Mouse (Mus musculus): ENCODE data around the gene Rdh8.

The Rdh8 gene

DNA sequence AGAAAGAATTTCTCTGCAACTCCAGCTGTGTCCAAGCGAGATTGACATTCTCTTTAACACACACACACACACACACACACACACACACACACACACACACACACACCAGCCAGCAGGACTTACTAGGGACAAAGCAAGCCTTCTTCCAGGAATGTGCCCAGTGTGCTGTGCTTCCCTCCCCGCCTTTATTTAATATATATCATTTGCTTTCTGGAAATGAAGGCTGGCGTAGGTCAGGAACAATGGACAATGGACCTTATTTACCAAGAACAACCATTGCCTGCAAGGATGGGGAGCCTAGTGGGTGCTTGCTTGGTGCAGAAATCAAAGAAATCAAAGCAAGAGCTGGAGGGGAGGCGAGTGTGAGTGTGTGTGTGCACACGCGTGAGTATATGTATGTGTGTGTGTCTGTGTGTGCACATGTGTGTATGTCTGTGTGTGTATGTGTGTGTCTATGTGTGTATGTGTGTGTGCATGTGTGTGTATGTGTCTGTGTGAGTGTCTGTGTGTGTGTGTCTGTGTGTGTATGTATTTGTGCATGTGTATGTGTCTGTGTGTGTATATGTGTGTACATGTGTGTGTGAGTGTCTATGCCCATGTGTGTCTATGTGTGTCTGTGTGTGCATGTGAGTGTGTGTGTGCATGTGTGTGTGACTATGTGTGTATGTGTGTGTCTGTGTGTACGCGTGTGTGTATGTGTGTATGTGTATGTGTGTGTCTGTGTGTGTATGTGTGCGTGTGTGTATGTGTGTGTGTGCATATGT is 19.1 kb downstream of the Rdh8 start:
- DNase-seq (ENCODE audit: low spot score in 2 of 2) = no peak

- no peak for DNase-seq (ENCODE audit: low spot score in 2 of 2)
These were observed 20.6 kb downstream of the Rdh8 start for GRCm38 (mm10) chr9:20838931-20839330.

DNA sequence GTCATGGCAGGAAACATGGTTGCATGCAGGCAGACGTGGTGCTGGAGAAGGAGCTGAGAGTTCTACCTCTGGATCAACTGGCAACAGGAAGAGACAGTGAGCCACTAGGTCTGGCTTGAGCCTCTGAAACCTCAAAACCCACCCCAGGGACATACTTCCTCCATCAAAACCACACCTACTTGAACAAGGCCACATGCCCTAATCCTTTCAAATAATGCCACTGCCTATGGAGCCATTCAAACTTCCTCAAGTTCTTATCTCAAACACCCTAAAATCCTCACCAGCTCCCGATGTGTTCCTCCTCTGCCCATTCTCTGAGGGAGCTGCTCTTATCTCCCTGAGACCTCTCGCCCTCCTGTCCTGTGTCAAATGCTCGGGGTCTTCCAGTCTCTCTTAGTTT is 23.9 kb downstream of the Rdh8 start:
- DNase-seq (ENCODE audit: low spot score in 2 of 2) = no peak

GRCm38 (mm10) chr9:20842670-20843069 is 24.4 kb downstream of the Rdh8 start:
- peak; percentile 24 to 31 for DNase-seq (ENCODE audit: low spot score in 2 of 2)

DNA sequence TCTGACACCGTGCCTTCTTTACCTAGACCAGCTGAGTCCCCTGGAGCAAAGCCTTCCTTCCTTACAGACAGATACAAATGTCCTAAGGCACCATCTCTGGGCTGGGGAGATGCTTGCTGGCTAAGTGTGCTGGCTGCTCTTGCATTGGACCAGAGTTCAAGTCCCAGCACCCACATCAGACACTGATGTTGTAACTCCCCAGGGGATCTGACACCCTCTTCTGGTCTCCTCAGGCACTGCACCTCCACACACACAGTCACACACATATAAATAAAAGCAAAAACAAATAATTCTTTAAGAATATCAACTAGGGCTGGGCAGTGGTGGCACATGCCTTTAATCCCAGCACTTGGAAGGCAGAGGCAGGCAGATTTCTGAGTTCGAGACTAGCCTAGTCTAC is 31.9 kb downstream of the Rdh8 start:
- DNase-seq (ENCODE audit: low spot score in 2 of 2) = no peak

DNA sequence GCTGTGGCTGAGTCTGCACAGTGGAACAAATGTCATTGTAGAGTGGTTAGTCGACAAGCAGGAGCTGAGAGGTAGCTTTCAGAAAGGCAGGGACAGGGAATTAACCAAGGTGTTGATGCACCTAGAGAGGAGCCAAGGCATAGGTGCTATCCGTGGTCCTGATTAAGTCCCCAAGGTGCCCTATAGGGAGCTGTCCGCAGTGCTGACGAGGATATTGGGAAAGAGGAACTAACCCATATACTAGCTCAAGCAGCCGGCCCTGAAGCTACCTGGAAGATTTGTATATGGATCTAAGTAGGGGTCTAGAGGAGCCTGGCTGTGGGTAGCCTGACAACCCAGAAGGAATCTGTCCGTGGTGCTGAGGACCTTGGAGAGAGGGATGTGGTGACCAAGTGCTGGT is 38.8 kb downstream of the Rdh8 start:
- no peak for DNase-seq (ENCODE audit: low spot score in 2 of 2)

GRCm38 (mm10) chr9:20859926-20860325 is 41.6 kb downstream of the Rdh8 start:
- no peak for DNase-seq (ENCODE audit: low spot score in 2 of 2)

DNA sequence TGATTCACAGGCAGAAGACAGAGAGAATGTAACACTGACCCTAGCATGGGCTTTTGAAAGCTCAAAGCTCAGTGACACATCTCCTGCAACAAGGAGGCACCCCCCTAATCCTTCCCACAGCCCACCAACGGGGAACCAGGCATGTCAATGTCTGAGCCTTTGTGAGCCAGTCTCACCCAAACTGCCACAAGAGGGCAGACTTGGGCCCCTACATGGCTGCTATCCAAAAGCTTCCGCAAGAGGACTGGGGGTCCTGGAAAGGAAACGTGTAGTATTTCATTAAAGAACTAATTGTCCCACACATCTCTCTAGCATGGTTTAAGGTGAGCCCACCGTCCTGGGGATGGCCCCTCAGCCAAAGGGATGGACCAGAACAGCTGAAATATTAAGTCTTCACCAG is 43.5 kb downstream of the Rdh8 start:
- DNase-seq (ENCODE audit: low spot score in 2 of 2) = peak in 1 of 2 experiments; percentile 23

DNA sequence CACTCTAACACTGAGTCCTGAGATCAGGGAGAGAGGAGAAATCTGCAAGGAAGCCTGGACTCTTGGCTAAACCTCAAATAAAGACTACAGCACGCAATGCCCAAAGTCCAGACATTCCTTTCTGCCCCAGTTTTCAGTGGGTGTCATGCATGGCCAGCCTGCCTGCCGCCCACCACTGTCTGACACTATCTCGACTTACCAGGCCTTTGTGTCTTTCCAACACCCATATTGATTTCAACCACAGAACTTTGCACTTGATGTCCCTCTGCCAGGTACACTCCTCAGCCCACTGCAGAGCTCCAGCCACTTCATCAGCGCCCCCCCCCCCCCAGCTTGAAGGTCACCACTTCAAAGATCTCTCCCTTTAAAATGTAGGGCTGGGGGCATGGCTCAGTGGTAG is 43.9 kb downstream of the Rdh8 start:
- DNase-seq (ENCODE audit: low spot score in 2 of 2) = no peak

DNA sequence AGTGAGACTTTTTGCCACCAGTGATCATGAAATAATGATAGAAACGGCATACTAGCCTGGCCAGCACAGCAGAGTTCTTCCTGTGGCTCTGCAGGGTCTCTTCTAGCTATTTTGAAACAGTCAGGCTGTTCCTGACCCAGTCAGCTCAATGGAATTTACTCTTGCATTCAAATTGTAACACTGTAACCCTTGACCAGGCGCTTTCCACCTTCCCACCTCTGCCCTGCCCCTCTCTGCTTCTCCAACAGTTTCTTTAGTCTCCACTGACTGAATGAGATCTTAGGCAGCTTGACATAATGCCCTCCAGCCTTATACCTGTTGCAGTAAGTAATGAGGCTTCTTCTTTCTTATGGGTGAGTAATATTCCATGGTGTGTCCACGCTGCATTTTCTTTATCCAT is 48.6 kb downstream of the Rdh8 start:
- DNase-seq (ENCODE audit: low spot score in 2 of 2) = no peak

DNA sequence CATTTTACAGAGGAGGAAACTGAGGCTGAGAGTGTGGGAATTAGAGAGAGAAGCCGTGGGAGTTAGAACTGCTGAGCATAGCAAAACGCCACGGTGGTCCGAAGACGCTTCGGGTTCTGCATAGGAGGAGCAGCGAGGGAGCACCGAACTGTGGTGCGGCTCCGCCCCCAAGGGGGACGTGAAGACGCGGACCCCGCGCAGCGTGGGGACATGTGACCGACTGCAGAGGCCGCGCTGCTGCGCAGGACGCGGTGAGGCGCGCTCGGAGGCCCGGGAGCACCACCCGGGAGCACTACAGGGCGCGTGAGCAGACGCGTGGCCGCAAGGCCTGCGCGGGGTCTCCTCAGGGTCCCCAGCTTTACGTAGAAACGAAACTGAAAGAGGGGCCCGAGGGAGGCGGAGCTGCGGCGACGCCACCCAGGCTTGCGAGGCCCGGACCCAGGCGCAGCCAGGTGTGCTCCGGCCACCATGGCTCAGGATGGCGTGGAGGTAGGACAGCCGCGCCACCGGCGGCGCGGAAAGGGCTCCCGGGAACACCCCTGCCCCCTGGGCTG is 50.2 kb downstream of the Rdh8 start, which contains the start of gene A230050P20Rik:
A230050P20Rik (plus strand) TSS at position 195 of the 554 bp plus-strand sequence.
- peak; percentile 75 to 76 for DNase-seq (ENCODE audit: low spot score in 2 of 2)

DNA sequence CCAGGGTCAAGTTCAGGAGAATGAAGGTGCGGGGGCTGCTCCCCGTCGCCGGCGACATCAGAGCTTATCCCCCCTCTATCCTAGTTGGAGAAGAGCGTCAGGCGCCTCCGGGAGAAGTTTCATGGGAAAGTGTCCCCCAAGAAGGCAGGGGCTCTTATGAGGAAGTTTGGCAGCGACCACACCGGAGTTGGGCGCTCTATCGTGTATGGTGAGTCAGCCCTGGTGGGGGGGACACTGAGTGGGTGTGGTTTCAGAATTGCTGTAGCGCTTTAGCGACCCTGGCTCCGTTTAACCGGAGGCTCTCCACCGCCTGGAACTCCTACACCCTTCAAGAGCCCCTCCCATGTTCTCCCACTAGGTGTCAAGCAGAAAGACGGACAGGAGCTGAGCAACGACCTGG is 50.9 kb downstream of the Rdh8 start:
- DNase-seq (ENCODE audit: low spot score in 2 of 2) = peak in 1 of 2 experiments; percentile 38

- no peak for DNase-seq (ENCODE audit: low spot score in 2 of 2)
These were observed 52.2 kb downstream of the Rdh8 start for GRCm38 (mm10) chr9:20870211-20871173.

DNA sequence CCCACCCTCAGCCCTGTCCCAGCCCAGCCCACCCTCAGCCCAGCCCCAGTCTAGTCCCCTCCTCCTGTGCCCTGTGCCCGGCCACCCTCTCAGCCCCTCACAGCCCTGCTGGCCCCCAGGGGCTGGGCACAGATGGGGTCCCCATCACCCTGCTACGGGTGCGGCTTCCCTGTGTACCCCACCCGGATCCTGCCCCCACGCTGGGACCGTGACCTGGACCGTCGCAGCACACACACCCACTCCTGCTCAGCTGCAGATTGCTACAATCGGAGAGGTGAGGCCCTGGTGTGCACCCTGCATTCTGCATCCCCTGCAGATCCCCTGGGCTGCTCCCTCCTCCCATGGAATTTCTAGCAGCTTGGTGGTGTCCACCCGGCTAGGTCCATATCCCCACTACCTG is 54.7 kb downstream of the Rdh8 start:
- DNase-seq (ENCODE audit: low spot score in 2 of 2) = no peak

DNA sequence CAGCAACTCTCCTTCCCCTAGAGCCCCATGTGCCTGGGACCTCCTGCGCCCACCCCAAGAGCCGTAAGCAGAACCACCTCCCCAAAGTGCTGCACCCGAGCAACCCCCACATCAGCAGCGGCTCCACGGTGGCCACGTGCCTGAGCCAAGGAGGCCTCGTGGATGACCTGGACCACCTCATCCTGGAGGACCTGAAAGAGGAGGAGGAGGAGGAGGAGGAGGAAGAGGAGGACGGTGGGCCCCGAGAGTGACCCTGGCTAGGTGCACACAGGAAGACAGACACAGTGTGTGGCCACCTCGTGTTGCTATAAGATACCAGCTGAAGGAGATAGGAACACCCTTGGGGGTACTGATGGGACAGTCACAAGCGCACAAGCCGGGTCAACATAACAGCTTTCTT is 55.2 kb downstream of the Rdh8 start:
- no peak for DNase-seq (ENCODE audit: low spot score in 2 of 2)

- peak; percentile 60 to 62 for DNase-seq (ENCODE audit: low spot score in 2 of 2)
These were observed 56.9 kb downstream of the Rdh8 start for GRCm38 (mm10) chr9:20875021-20875790.
